Comparison of ENCODE assay signal across 18 mouse cellular contexts in genomic region chr11:118058872-118059271, GRCm38 (mm10).
DNase-seq lines count a peak whose midpoint lies in the region; ATAC-seq and TF ChIP-seq lines count a peak whose summit lies in the region.
"Had no signal": no experiment of that assay in that cellular context is flagged by ENCODE, and none has a peak within 500 bp of the region (broad histone marks: within the 10 kb centered on the region; RNA-seq: fewer than 3 reads in every experiment).

No protein-coding gene starts in this region.

- no peak overlapping the region for H3K9ac ChIP-seq in forebrain, embryonic 14.5 days (ENCODE audit: low read length)
- no peak overlapping the region for H3K9ac ChIP-seq in forebrain, embryonic 15.5 days (replicated peaks)
- 0 out of 2 replicates have a peak overlapping the region, but pooled peaks have one; percentile 16 for H3K9ac ChIP-seq in midbrain, embryonic 16.5 days (ENCODE audit: low read depth, low read length)
- H3K9ac ChIP-seq in midbrain, embryonic 15.5 days = no peak overlapping the region
- H3K9ac ChIP-seq in stomach, postnatal 0 days (ENCODE audit: low read length) = no peak overlapping the region
- H3K9ac ChIP-seq: intestine, embryonic 15.5 days; liver, embryonic 12.5 days had no signal

- H3K36me3 ChIP-seq in forebrain, embryonic 14.5 days (ENCODE audit: control insufficient read depth, insufficient read depth, low read length) = no peaks in the 10 kb centered on the region
- H3K36me3 ChIP-seq in forebrain, embryonic 15.5 days = no peaks in the 10 kb centered on the region
- H3K36me3 ChIP-seq in midbrain, embryonic 16.5 days (ENCODE audit: control insufficient read depth, insufficient read depth, low read length) = no peaks in the 10 kb centered on the region
- H3K36me3 ChIP-seq in midbrain, embryonic 15.5 days (replicated peaks) = no peaks in the 10 kb centered on the region
- no peaks in the 10 kb centered on the region for H3K36me3 ChIP-seq in stomach, postnatal 0 days (ENCODE audit: control insufficient read depth, insufficient read depth, low read length)
- H3K36me3 ChIP-seq: intestine, embryonic 15.5 days; liver, embryonic 12.5 days had no signal

- no peak overlapping the region for H3K27ac ChIP-seq in forebrain, embryonic 14.5 days (ENCODE audit: low read depth, low read length)
- no peak overlapping the region for H3K27ac ChIP-seq in forebrain, embryonic 15.5 days (replicated peaks)
- no peak overlapping the region for H3K27ac ChIP-seq in midbrain, embryonic 16.5 days (ENCODE audit: low read length)
- H3K27ac ChIP-seq in midbrain, embryonic 15.5 days = no peak overlapping the region
- H3K27ac ChIP-seq in stomach, postnatal 0 days (replicated peaks) = no peak overlapping the region
- H3K27ac ChIP-seq: intestine, embryonic 15.5 days; liver, embryonic 12.5 days had no signal

- TF ChIP-seq EP300 in stomach, postnatal 0 days (optimal IDR thresholded peaks at IDR 0.05) = no peak

- no peak for ATAC-seq in forebrain, embryonic 14.5 days
- ATAC-seq in forebrain, embryonic 15.5 days (replicated peaks) = no peak
- no peak for ATAC-seq in midbrain, embryonic 16.5 days
- no peak for ATAC-seq in midbrain, embryonic 15.5 days (replicated peaks)
- 0 out of 2 replicates have a peak, but pooled peaks have one; percentile 16 for ATAC-seq in stomach, postnatal 0 days (ENCODE audit: low FRiP score, low TSS enrichment)
- ATAC-seq: intestine, embryonic 15.5 days; liver, embryonic 12.5 days had no signal

- no peak overlapping the region for H3K4me2 ChIP-seq in forebrain, embryonic 14.5 days (ENCODE audit: low read length)
- H3K4me2 ChIP-seq in forebrain, embryonic 15.5 days (replicated peaks) = no peak overlapping the region
- no peak overlapping the region for H3K4me2 ChIP-seq in midbrain, embryonic 16.5 days (ENCODE audit: low read length)
- no peak overlapping the region for H3K4me2 ChIP-seq in midbrain, embryonic 15.5 days
- no peak overlapping the region for H3K4me2 ChIP-seq in stomach, postnatal 0 days (replicated peaks; ENCODE audit: low read depth)
- H3K4me2 ChIP-seq: intestine, embryonic 15.5 days; liver, embryonic 12.5 days had no signal

- TF ChIP-seq POLR2A in brain, embryonic 14.5 days (IDR thresholded peaks at IDR 0.05; ENCODE audit: borderline replicate concordance, extremely low read depth, insufficient read depth, insufficient read length, poor library complexity, severe bottlenecking) = no peak

- peak; percentile 22 for DNase-seq in forebrain, embryonic 14.5 days (ENCODE audit: low spot score)
- peak; percentile 52 for DNase-seq in brain, embryonic 14.5 days (ENCODE audit: low read depth)
- DNase-seq in stomach, postnatal 0 days (ENCODE audit: low spot score) = no peak
- no peak for DNase-seq in gastrocnemius, postnatal 25 days
- DNase-seq: adrenal gland, adult 2 months; cerebellum, adult 9-10 months; gastrocnemius, postnatal 14 days; kidney, adult 9 months; kidney, postnatal 36 days; left cerebral cortex, postnatal 4 days; lung, adult 2 months; thymus, postnatal 25 days had no signal

- H3K4me1 ChIP-seq in forebrain, embryonic 14.5 days (ENCODE audit: control insufficient read depth, insufficient read depth, low read length) = no peaks in the 10 kb centered on the region
- peaks cover 5% of the 10 kb centered on the region; the same call in 1 of the 2 replicates for H3K4me1 ChIP-seq in forebrain, embryonic 15.5 days
- H3K4me1 ChIP-seq in midbrain, embryonic 16.5 days (ENCODE audit: control insufficient read depth, insufficient read depth, low read length) = no peaks in the 10 kb centered on the region
- H3K4me1 ChIP-seq in midbrain, embryonic 15.5 days = 0 out of 2 replicates have a peak, but pooled peaks cover 2% of the 10 kb centered on the region
- H3K4me1 ChIP-seq in stomach, postnatal 0 days (replicated peaks; ENCODE audit: control insufficient read depth, insufficient read depth) = no peaks in the 10 kb centered on the region
- H3K4me1 ChIP-seq: intestine, embryonic 15.5 days; liver, embryonic 12.5 days had no signal

- H3K9me3 ChIP-seq in forebrain, embryonic 14.5 days (replicated peaks; ENCODE audit: control insufficient read depth, low read length) = no peaks in the 10 kb centered on the region
- no peaks in the 10 kb centered on the region for H3K9me3 ChIP-seq in forebrain, embryonic 15.5 days
- no peaks in the 10 kb centered on the region for H3K9me3 ChIP-seq in midbrain, embryonic 16.5 days (replicated peaks; ENCODE audit: control insufficient read depth, low read length, poor library complexity, severe bottlenecking)
- no peaks in the 10 kb centered on the region for H3K9me3 ChIP-seq in midbrain, embryonic 15.5 days
- H3K9me3 ChIP-seq in stomach, postnatal 0 days (ENCODE audit: control insufficient read depth, low read length) = no peaks in the 10 kb centered on the region
- H3K9me3 ChIP-seq: intestine, embryonic 15.5 days; liver, embryonic 12.5 days; megakaryocyte, embryonic 14.5 days had no signal

- TF ChIP-seq CTCF in brain, embryonic 14.5 days (IDR thresholded peaks at IDR 0.05; ENCODE audit: borderline replicate concordance, extremely low read depth, insufficient read depth, insufficient read length) = no peak
- no peak for TF ChIP-seq CTCF in stomach, postnatal 0 days (IDR thresholded peaks at IDR 0.05; ENCODE audit: low read depth)

- no peaks in the 10 kb centered on the region for H3K27me3 ChIP-seq in forebrain, embryonic 14.5 days (replicated peaks; ENCODE audit: control insufficient read depth, insufficient read depth, low read length)
- H3K27me3 ChIP-seq in forebrain, embryonic 15.5 days = no peaks in the 10 kb centered on the region
- H3K27me3 ChIP-seq in midbrain, embryonic 16.5 days (ENCODE audit: control insufficient read depth, insufficient read depth, low read depth, low read length) = no peaks in the 10 kb centered on the region
- no peaks in the 10 kb centered on the region for H3K27me3 ChIP-seq in midbrain, embryonic 15.5 days (replicated peaks)
- H3K27me3 ChIP-seq in stomach, postnatal 0 days (ENCODE audit: control insufficient read depth, insufficient read depth, low read length) = no peaks in the 10 kb centered on the region
- H3K27me3 ChIP-seq: intestine, embryonic 15.5 days had no signal

- H3K4me3 ChIP-seq in forebrain, embryonic 14.5 days (ENCODE audit: low read depth, low read length) = no peak overlapping the region
- no peak overlapping the region for H3K4me3 ChIP-seq in forebrain, embryonic 15.5 days
- no peak overlapping the region for H3K4me3 ChIP-seq in midbrain, embryonic 16.5 days (ENCODE audit: low read depth, low read length)
- H3K4me3 ChIP-seq in midbrain, embryonic 15.5 days = no peak overlapping the region
- H3K4me3 ChIP-seq in stomach, postnatal 0 days (ENCODE audit: low read depth, low read length) = no peak overlapping the region
- H3K4me3 ChIP-seq: intestine, embryonic 15.5 days; liver, embryonic 12.5 days; megakaryocyte, embryonic 14.5 days had no signal

- WGBS in forebrain, embryonic 14.5 days = 54% methylated on average over 10 of the region's 10 CpGs
- WGBS in forebrain, embryonic 15.5 days = 64% methylated on average over 10 of the region's 10 CpGs
- WGBS in midbrain, embryonic 16.5 days = 54% methylated on average over 10 of the region's 10 CpGs
- 62% methylated on average over 10 of the region's 10 CpGs for WGBS in midbrain, embryonic 15.5 days
- WGBS in stomach, postnatal 0 days = 65% methylated on average over 10 of the region's 10 CpGs

Comparison
In these comparisons a context has a peak if more than half of its experiments do, and no peak if none do; other contexts are left out.
1. DNase-seq: peak in forebrain, embryonic 14.5 days (single experiment) and brain, embryonic 14.5 days (single experiment); none in stomach, postnatal 0 days (single experiment) and gastrocnemius, postnatal 25 days (single experiment).